Mouse (Mus musculus) liver, postnatal 0 days (tissue): ENCODE data around the gene Cdon.

ENCODE experiments used
- CTCF ChIP-seq: sonication (generic); IDR thresholded peaks from 2 replicates; pipeline ENCODE4 v1.5.1; 2016; ENCODE audit warnings: antibody characterized with exemption, low read depth
- EP300 ChIP-seq: IDR thresholded peaks from 2 replicates; pipeline ENCODE4 v1.6.1; 2016; ENCODE audit warnings: antibody characterized with exemption, low read depth, mild to moderate bottlenecking

DNA sequence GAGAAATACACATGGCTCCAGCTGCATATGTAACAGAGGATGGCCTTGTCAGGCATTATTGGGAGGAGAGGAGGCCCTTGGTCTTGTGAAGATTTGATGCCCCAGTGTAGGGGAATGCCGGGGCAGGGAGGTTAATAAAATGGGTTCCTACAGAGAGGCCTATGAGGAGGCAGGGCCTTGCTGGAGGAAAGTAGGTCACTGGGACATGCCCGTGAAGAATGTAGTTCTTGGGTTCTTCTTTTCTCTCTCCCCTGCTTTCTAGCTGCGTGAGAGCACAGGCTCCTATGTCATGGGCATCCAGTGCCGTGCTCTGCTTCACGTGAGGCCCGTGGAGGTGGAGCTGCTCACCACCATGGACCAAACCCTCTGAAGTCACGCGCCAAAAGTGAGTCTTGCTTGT, 9.5 kb downstream of the Cdon start:
- TF ChIP-seq EP300 (no peak), CTCF (no peak)
